Mouse (Mus musculus) telencephalon, adult 2 months (tissue): ENCODE measurements around the gene Ehd2.

Experiments used
- DNase-seq: peaks from one replicate; pipeline ENCODE4 v3.0.0-alpha.2; 2011; ENCODE audit warnings: low read depth, low spot score

Gene Ehd2

GRCm38 (mm10) chr7:15907971-15908590, 59.3 kb downstream of the Ehd2 start:
- DNase-seq = no peak

GRCm38 (mm10) chr7:15906602-15907001, 60.8 kb downstream of the Ehd2 start:
- DNase-seq = no peak

GRCm38 (mm10) chr7:15905861-15906260, 61.5 kb downstream of the Ehd2 start:
- DNase-seq = no peak

GRCm38 (mm10) chr7:15901366-15902048, 65.9 kb downstream of the Ehd2 start:
- DNase-seq = no peak
